In the genomic region with DNA sequence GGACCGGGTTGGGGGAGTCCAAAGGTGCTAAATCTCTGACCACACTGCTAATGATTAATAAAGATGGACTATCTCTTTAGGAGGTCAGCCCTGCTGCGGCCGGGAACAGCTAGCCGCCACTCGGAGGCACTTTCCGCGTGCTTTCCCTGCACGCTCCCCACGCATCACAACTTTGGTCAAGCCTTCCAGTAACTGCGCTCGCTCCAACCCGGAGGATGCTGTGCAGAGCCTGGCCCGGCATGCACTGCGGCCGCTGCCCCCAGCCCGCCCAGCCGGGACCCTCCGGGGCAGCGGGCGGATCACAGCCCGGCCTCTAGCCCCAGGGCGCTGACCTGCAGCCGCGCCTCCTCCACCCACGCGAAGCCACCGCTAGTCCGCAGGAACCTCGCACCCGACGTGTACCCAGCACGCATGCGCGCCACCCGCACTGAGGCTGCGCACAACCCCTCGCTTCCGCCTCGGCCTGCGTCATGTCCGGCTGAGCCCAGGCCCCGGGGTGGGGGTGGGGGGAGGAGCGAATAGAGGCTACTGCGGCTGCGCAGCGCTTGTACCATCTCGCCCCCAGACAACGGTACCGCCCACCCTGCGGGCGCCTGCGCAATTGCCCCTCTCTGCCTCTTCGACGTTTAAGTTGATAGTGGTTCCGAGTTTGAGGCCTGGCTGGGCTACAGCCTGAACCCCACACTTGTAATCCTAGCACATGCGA, we compare ENCODE assay signal across 8 mouse cellular contexts. TPM values are rescaled to one million over a fixed set of nuclear protein-coding genes. Genes with fewer than 3 reads are reported as not detected.
DNase-seq lines count a peak whose midpoint lies in the region; ATAC-seq and TF ChIP-seq lines count a peak whose summit lies in the region.

No protein-coding gene starts in this region.

- H3K4me1 ChIP-seq in forebrain, embryonic 10.5 days = peaks cover 38% of the 10 kb centered on the region
- H3K4me1 ChIP-seq in heart, embryonic 15.5 days (replicated peaks) = peaks cover 17% of the 10 kb centered on the region
- peaks cover 9 to 23% of the 10 kb centered on the region in 2 experiments for H3K4me1 ChIP-seq in liver, embryonic 14.5 days (replicated peaks; ENCODE audit: control insufficient read depth in 2 of 2, insufficient read depth in 2 of 2, low read length in 1 of 2)
- 0 out of 2 replicates have a peak, but pooled peaks cover 6% of the 10 kb centered on the region for H3K4me1 ChIP-seq in neural tube, embryonic 11.5 days (ENCODE audit: control insufficient read depth, insufficient read depth, low read length)
- H3K4me1 ChIP-seq in stomach, postnatal 0 days (replicated peaks; ENCODE audit: control insufficient read depth, insufficient read depth) = no peaks in the 10 kb centered on the region

- peak overlapping the region; percentile 92 for H3K9ac ChIP-seq in heart, embryonic 15.5 days
- peak overlapping the region; percentile 75 for H3K9ac ChIP-seq in liver, embryonic 14.5 days (replicated peaks)
- peak overlapping the region; percentile 89 for H3K9ac ChIP-seq in neural tube, embryonic 11.5 days (ENCODE audit: low read length)
- peak overlapping the region; percentile 83 for H3K9ac ChIP-seq in stomach, postnatal 0 days (ENCODE audit: low read length)

- ATAC-seq in CD4-positive, CD25-positive, alpha-beta regulatory T cell, adult 4 months = peak; percentile 67
- peak; percentile 91 for ATAC-seq in heart, embryonic 15.5 days (replicated peaks; ENCODE audit: insufficient number of reproducible peaks, insufficient read depth, low FRiP score, low read depth)
- ATAC-seq in liver, embryonic 14.5 days (ENCODE audit: insufficient read depth) = peak; percentile 85
- peak; percentile 71 for ATAC-seq in neural tube, embryonic 11.5 days (ENCODE audit: insufficient read depth, low FRiP score, low TSS enrichment)
- peak; percentile 92 for ATAC-seq in stomach, postnatal 0 days (ENCODE audit: low FRiP score, low TSS enrichment)

- H3K4me2 ChIP-seq in heart, embryonic 15.5 days = peak overlapping the region; percentile 75
- H3K4me2 ChIP-seq in liver, embryonic 14.5 days (ENCODE audit: low read depth) = peak overlapping the region; percentile 93
- peak overlapping the region; percentile 79 for H3K4me2 ChIP-seq in neural tube, embryonic 11.5 days (ENCODE audit: low read depth)
- H3K4me2 ChIP-seq in stomach, postnatal 0 days (replicated peaks; ENCODE audit: low read depth) = peak overlapping the region; percentile 85

- H3K27ac ChIP-seq in forebrain, embryonic 10.5 days = peak overlapping the region; percentile 91
- peak overlapping the region; percentile 90 for H3K27ac ChIP-seq in heart, embryonic 15.5 days
- H3K27ac ChIP-seq in liver, embryonic 14.5 days = peak overlapping the region; percentile 61
- peak overlapping the region; percentile 79 for H3K27ac ChIP-seq in neural tube, embryonic 11.5 days (ENCODE audit: low read depth, low read length)
- peak overlapping the region; percentile 84 for H3K27ac ChIP-seq in stomach, postnatal 0 days (replicated peaks)

- peaks cover 35% of the 10 kb centered on the region for H3K36me3 ChIP-seq in forebrain, embryonic 10.5 days (replicated peaks)
- peaks cover 17% of the 10 kb centered on the region; the same call in 1 of the 2 replicates for H3K36me3 ChIP-seq in heart, embryonic 15.5 days
- peaks cover 9% of the 10 kb centered on the region for H3K36me3 ChIP-seq in liver, embryonic 14.5 days (replicated peaks; ENCODE audit: control insufficient read depth, insufficient read depth, low read depth)
- H3K36me3 ChIP-seq in neural tube, embryonic 11.5 days (ENCODE audit: control insufficient read depth, insufficient read depth, low read length) = peaks cover 5% of the 10 kb centered on the region; the same call in 1 of the 2 replicates
- peaks cover 6% of the 10 kb centered on the region; the same call in 1 of the 2 replicates for H3K36me3 ChIP-seq in stomach, postnatal 0 days (ENCODE audit: control insufficient read depth, insufficient read depth, low read length)

- H3K9me3 ChIP-seq in forebrain, embryonic 10.5 days = no peaks in the 10 kb centered on the region
- no peaks in the 10 kb centered on the region for H3K9me3 ChIP-seq in heart, embryonic 15.5 days (replicated peaks)
- no peaks in the 10 kb centered on the region for H3K9me3 ChIP-seq in liver, embryonic 14.5 days (ENCODE audit: control insufficient read depth, low read length)
- H3K9me3 ChIP-seq in neural tube, embryonic 11.5 days (ENCODE audit: control insufficient read depth, low read length) = no peaks in the 10 kb centered on the region
- no peaks in the 10 kb centered on the region for H3K9me3 ChIP-seq in stomach, postnatal 0 days (ENCODE audit: control insufficient read depth, low read length)

- peak overlapping the region; percentile 68 for H3K4me3 ChIP-seq in forebrain, embryonic 10.5 days
- peak overlapping the region; percentile 85 for H3K4me3 ChIP-seq in heart, embryonic 15.5 days
- peak overlapping the region; percentile 73 to 83 for H3K4me3 ChIP-seq in liver, embryonic 14.5 days (ENCODE audit: insufficient read depth in 1 of 2, low read depth in 2 of 2, low read length in 2 of 2)
- peak overlapping the region; percentile 89 for H3K4me3 ChIP-seq in neural tube, embryonic 11.5 days (ENCODE audit: low read depth, low read length)
- peak overlapping the region; percentile 77 for H3K4me3 ChIP-seq in stomach, postnatal 0 days (ENCODE audit: low read depth, low read length)

- no peak for TF ChIP-seq EP300 in liver, embryonic 14.5 days (IDR thresholded peaks at IDR 0.05; ENCODE audit: low read depth)
- TF ChIP-seq EP300 in stomach, postnatal 0 days (optimal IDR thresholded peaks at IDR 0.05) = no peak

- whole genome bisulfite sequencing in forebrain, embryonic 10.5 days = under 1% methylated on average over 56 of the region's 56 CpGs
- under 1% methylated on average over 56 of the region's 56 CpGs for WGBS in heart, embryonic 15.5 days
- WGBS in liver, embryonic 14.5 days (ENCODE audit: insufficient replicate concordance) = under 1% methylated on average over 56 of the region's 56 CpGs
- WGBS in neural tube, embryonic 11.5 days = under 1% methylated on average over 53 of the region's 56 CpGs
- WGBS in stomach, postnatal 0 days = under 1% methylated on average over 52 of the region's 56 CpGs

- no peaks in the 10 kb centered on the region for H3K27me3 ChIP-seq in forebrain, embryonic 10.5 days (ENCODE audit: poor library complexity, severe bottlenecking)
- H3K27me3 ChIP-seq in heart, embryonic 15.5 days = no peaks in the 10 kb centered on the region
- H3K27me3 ChIP-seq in liver, embryonic 14.5 days (ENCODE audit: control insufficient read depth, insufficient read depth, low read length) = no peaks in the 10 kb centered on the region
- H3K27me3 ChIP-seq in neural tube, embryonic 11.5 days (ENCODE audit: control insufficient read depth, insufficient read depth, low read length) = no peaks in the 10 kb centered on the region
- H3K27me3 ChIP-seq in stomach, postnatal 0 days (ENCODE audit: control insufficient read depth, insufficient read depth, low read length) = no peaks in the 10 kb centered on the region

- DNase-seq in c-Kit-negative CD71-positive TER-119-positive erythroid progenitor cells, embryonic 14.5 days (ENCODE audit: low read depth, low spot score) = peak; percentile 92
- peak; percentile 99 for DNase-seq in forebrain, embryonic 10.5 days (ENCODE audit: extremely low spot score, low spot score)
- DNase-seq in kidney, postnatal 25 days = peak; percentile 98 to 99
- peak; percentile 94 to 95 (median 94) for DNase-seq in liver, embryonic 14.5 days (ENCODE audit: low read depth in 3 of 3, low spot score in 3 of 3)
- peak; percentile 100 for DNase-seq in neural tube, embryonic 11.5 days (ENCODE audit: low spot score)
- peak; percentile 100 for DNase-seq in stomach, postnatal 0 days (ENCODE audit: low spot score)

- TF ChIP-seq CTCF in liver, embryonic 14.5 days (IDR thresholded peaks at IDR 0.05; ENCODE audit: low read depth) = peak; percentile 58
- TF ChIP-seq CTCF in stomach, postnatal 0 days (IDR thresholded peaks at IDR 0.05; ENCODE audit: low read depth) = peak; percentile 43; the same call in 1 of the 2 replicates

RNA-seq across cellular contexts. Expression of gene Park7, which starts 4.6 kb away (rescaled TPM):
- 100 to 1,000 TPM; 550 to 588 TPM for polyA plus RNA-seq in CD4-positive, CD25-positive, alpha-beta regulatory T cell, adult 4 months (2017; shearing (Covaris generic))
- 497 and 502 TPM in 2 replicates for polyA plus RNA-seq in forebrain, embryonic 10.5 days (2016; fragmentation: Nextera tagmentation; extraction: Ambion mirVana)
- polyA plus RNA-seq in heart, embryonic 15.5 days (2015; fragmentation: Nextera tagmentation; extraction: Ambion mirVana) = 287 and 319 TPM in 2 replicates
- 130 and 180 TPM in 2 replicates for polyA plus RNA-seq in liver, embryonic 14.5 days (2012; rRNA removed)
- polyA plus RNA-seq in liver, embryonic 14.5 days (2014; fragmentation: Nextera tagmentation; extraction: Ambion mirVana) = 259 and 263 TPM in 2 replicates
- polyA plus RNA-seq in neural tube, embryonic 11.5 days (2014; fragmentation: Nextera tagmentation; extraction: Ambion mirVana) = 417 and 424 TPM in 2 replicates
- 253 and 262 TPM in 2 replicates for polyA plus RNA-seq in stomach, postnatal 0 days (2015; fragmentation: Nextera tagmentation; extraction: Ambion mirVana)

RNA-seq across cellular contexts. Expression of gene Tnfrsf9, which starts 4.8 kb away (rescaled TPM):
- 100 to 1,000 TPM; 209 to 263 TPM for polyA plus RNA-seq in CD4-positive, CD25-positive, alpha-beta regulatory T cell, adult 4 months (2017; shearing (Covaris generic))
- polyA plus RNA-seq in forebrain, embryonic 10.5 days (2016; fragmentation: Nextera tagmentation; extraction: Ambion mirVana) = 0.32 and 0.49 TPM in 2 replicates
- polyA plus RNA-seq in heart, embryonic 15.5 days (2015; fragmentation: Nextera tagmentation; extraction: Ambion mirVana) = 2.0 and 2.6 TPM in 2 replicates
- 0.08 and 0.10 TPM in 2 replicates for polyA plus RNA-seq in liver, embryonic 14.5 days (2012; rRNA removed)
- not detected in 2 replicates for polyA plus RNA-seq in liver, embryonic 14.5 days (2014; fragmentation: Nextera tagmentation; extraction: Ambion mirVana)
- polyA plus RNA-seq in neural tube, embryonic 11.5 days (2014; fragmentation: Nextera tagmentation; extraction: Ambion mirVana) = 0.20 and 0.39 TPM in 2 replicates
- polyA plus RNA-seq in stomach, postnatal 0 days (2015; fragmentation: Nextera tagmentation; extraction: Ambion mirVana) = 0.22 and 0.23 TPM in 2 replicates

RNA-seq across cellular contexts. Expression of gene Errfi1, which starts 55.9 kb away (rescaled TPM):
- polyA plus RNA-seq in CD4-positive, CD25-positive, alpha-beta regulatory T cell, adult 4 months (2017; shearing (Covaris generic)) = 1 to 10 TPM; 1.4 to 2.7 TPM
- 16.5 and 18.7 TPM in 2 replicates for polyA plus RNA-seq in forebrain, embryonic 10.5 days (2016; fragmentation: Nextera tagmentation; extraction: Ambion mirVana)
- 10.7 and 15.3 TPM in 2 replicates for polyA plus RNA-seq in heart, embryonic 15.5 days (2015; fragmentation: Nextera tagmentation; extraction: Ambion mirVana)
- polyA plus RNA-seq in liver, embryonic 14.5 days (2012; rRNA removed) = 11.3 and 12.6 TPM in 2 replicates
- polyA plus RNA-seq in liver, embryonic 14.5 days (2014; fragmentation: Nextera tagmentation; extraction: Ambion mirVana) = 23.1 and 26.1 TPM in 2 replicates
- 62.4 and 63.7 TPM in 2 replicates for polyA plus RNA-seq in neural tube, embryonic 11.5 days (2014; fragmentation: Nextera tagmentation; extraction: Ambion mirVana)
- polyA plus RNA-seq in stomach, postnatal 0 days (2015; fragmentation: Nextera tagmentation; extraction: Ambion mirVana) = 30.6 and 32.1 TPM in 2 replicates

Comparison
In these comparisons a context has a peak if more than half of its experiments do, and no peak if none do; other contexts are left out.
1. Peak in every context shown above with its lines: DNase-seq, ATAC-seq, H3K4me3 ChIP-seq and H3K27ac ChIP-seq.
2. RNA of gene Tnfrsf9, which starts 4.8 kb away (polyA plus RNA-seq): 209 to 263 TPM in CD4-positive, CD25-positive, alpha-beta regulatory T cell, adult 4 months; 2.0 to 2.6 TPM in heart, embryonic 15.5 days, 0.32 to 0.49 TPM in forebrain, embryonic 10.5 days, 0.22 to 0.23 TPM in stomach, postnatal 0 days, 0.20 to 0.39 TPM in neural tube, embryonic 11.5 days and 0.08 to 0.10 TPM in liver, embryonic 14.5 days; every median in the first group is over 10 times any median in the second.